Mouse (Mus musculus) megakaryocyte, adult 5-6 weeks (primary cell): ENCODE measurements around the gene Slx1b. TPM values are rescaled to one million over a fixed set of nuclear protein-coding genes. Genes with fewer than 3 reads are reported as not detected.
"Not testable (repeated sequence)": the region's sequence is repeated elsewhere in the genome, so short reads cannot be mapped to it uniquely, and the experiment has no call there.

Experiments used
- ATAC-seq: 2 replicates; pipeline ENCODE4 v1.8.0; 2016; ENCODE audit warnings: mild to moderate bottlenecking, inconsistent platforms; ENCODE audit not compliant: poor library complexity, severe bottlenecking
- total RNA-seq, 2 experiments: library from RNA; stranded (forward) in 1 of 2; stranded (reverse) in 1 of 2; fragments of 153-499, 151-499 nt in 1 of 2; fragments of 221-1000, 200-1000 nt in 1 of 2; gene quantifications; 2 replicates each; pipeline versions ENCODE4 v1.2.3 to v1.2.4; 2015 to 2017

Gene Slx1b
- total RNA-seq (2015) (4.1 and 6.0 TPM in 2 replicates), total RNA-seq (2017) (4.7 and 5.9 TPM in 2 replicates)

- peak; percentile 83 for ATAC-seq
Measured at GRCm38 (mm10) chr7:126695631-126696207, at the start of gene Slx1b. TSS of gene Slx1b (minus strand) at chr7:126695784.

- ATAC-seq, result no peak
Measured at GRCm38 (mm10) chr7:126741964-126742482, 46.4 kb upstream of the Slx1b start.

- no peak for ATAC-seq
Measured at GRCm38 (mm10) chr7:126741452-126741851, 45.9 kb upstream of the Slx1b start.

GRCm38 (mm10) chr7:126740977-126741376 is 45.4 kb upstream of the Slx1b start:
- ATAC-seq, result no peak

- ATAC-seq, result no peak
Measured at GRCm38 (mm10) chr7:126740132-126740735, 44.6 kb upstream of the Slx1b start.

GRCm38 (mm10) chr7:126739551-126739950 is 44.0 kb upstream of the Slx1b start:
- no peak for ATAC-seq

- ATAC-seq, result peak; percentile 78
Measured at GRCm38 (mm10) chr7:126736122-126736521, 40.5 kb upstream of the Slx1b start.

- ATAC-seq, result not testable (repeated sequence)
Measured at GRCm38 (mm10) chr7:126730256-126730789, 34.7 kb upstream of the Slx1b start.

- peak; percentile 74 for ATAC-seq
Measured at GRCm38 (mm10) chr7:126725667-126726066, 30.1 kb upstream of the Slx1b start.

- peak; percentile 83 for ATAC-seq
Measured at GRCm38 (mm10) chr7:126725077-126725476, 29.5 kb upstream of the Slx1b start.

- ATAC-seq, result peak; percentile 74
Measured at GRCm38 (mm10) chr7:126721635-126722034, 26.1 kb upstream of the Slx1b start.

- ATAC-seq, result no peak
Measured at GRCm38 (mm10) chr7:126718787-126719337, 23.3 kb upstream of the Slx1b start.

- no peak for ATAC-seq
Measured at GRCm38 (mm10) chr7:126717566-126717965, 22.0 kb upstream of the Slx1b start.

- no peak for ATAC-seq
Measured at GRCm38 (mm10) chr7:126715679-126716078, 20.1 kb upstream of the Slx1b start.

GRCm38 (mm10) chr7:126711910-126712309 is 16.3 kb upstream of the Slx1b start:
- no peak for ATAC-seq

GRCm38 (mm10) chr7:126710266-126710665 is 14.7 kb upstream of the Slx1b start:
- ATAC-seq, result 0 out of 2 replicates have a peak, but pooled peaks have one; percentile 35

GRCm38 (mm10) chr7:126708175-126708952 is 12.8 kb upstream of the Slx1b start:
- ATAC-seq, result no peak

- ATAC-seq, result peak; percentile 7; the same call in 1 of the 2 replicates
Measured at GRCm38 (mm10) chr7:126707442-126708174, 12.0 kb upstream of the Slx1b start, which contains the start of gene Coro1a. TSS of gene Coro1a (minus strand) at chr7:126707787.

- peak; percentile 64 for ATAC-seq
Measured at GRCm38 (mm10) chr7:126704121-126704980, 8.8 kb upstream of the Slx1b start.
